Mouse (Mus musculus) forebrain, embryonic 13.5 days (tissue): ENCODE measurements around the gene Plpp3. TPM values are rescaled to one million over a fixed set of nuclear protein-coding genes. Genes with fewer than 3 reads are reported as not detected.

Source experiments
- ATAC-seq: fragments of 200-750 bp; cut with Nextera tagmentation; 2 replicates; pipeline ENCODE4 v1.8.0; 2017
- H3K27ac ChIP-seq: fragments of 300-500 bp; sonication (generic); 2 replicates; pipeline ENCODE4 v1.5.1; 2015; ENCODE audit warnings: inconsistent platforms, mild to moderate bottlenecking, moderate library complexity
- H3K27me3 ChIP-seq: fragments of 300-500 bp; sonication (generic); 2 replicates; pipeline ENCODE4 v1.6.1; 2015; ENCODE audit warnings: mild to moderate bottlenecking, inconsistent platforms
- H3K36me3 ChIP-seq: fragments of 300-500 bp; sonication (generic); 2 replicates; pipeline ENCODE4 v1.6.1; 2015; ENCODE audit warnings: mild to moderate bottlenecking, inconsistent platforms; ENCODE audit not compliant: poor library complexity, severe bottlenecking
- H3K4me1 ChIP-seq: fragments of 300-500 bp; sonication (generic); 2 replicates; pipeline ENCODE4 v1.6.1; 2015; ENCODE audit warnings: inconsistent platforms
- H3K4me2 ChIP-seq: fragments of 300-500 bp; sonication (generic); 2 replicates; pipeline ENCODE4 v1.6.1; 2015; ENCODE audit warnings: inconsistent platforms, mild to moderate bottlenecking, moderate library complexity
- H3K4me3 ChIP-seq: fragments of 300-500 bp; sonication (generic); 2 replicates; pipeline ENCODE4 v1.5.1; 2015; ENCODE audit warnings: mild to moderate bottlenecking, inconsistent platforms
- H3K9ac ChIP-seq: fragments of 300-500 bp; sonication (generic); 2 replicates; pipeline ENCODE4 v1.6.1; 2015; ENCODE audit warnings: mild to moderate bottlenecking, inconsistent platforms
- H3K9me3 ChIP-seq: fragments of 300-500 bp; sonication (generic); replicated peaks from 2 replicates; pipeline ENCODE4 v1.6.1; 2016; ENCODE audit warnings: inconsistent platforms
- WGBS: fragments of 180-500 bp; shearing (Covaris S2); methylation state at CpG from one replicate; pipeline ENCODE4 v1.1.7; 2015; 5-methylcytosine and 5-hydroxymethylcytosine counted together
- polyA plus RNA-seq: library from polyadenylated mRNA; unstranded; fragments of >200 nt; fragmentation: Nextera tagmentation; extraction: Ambion mirVana; gene quantifications from 2 replicates; pipeline ENCODE4 v1.2.1, GENCODE M21; 2015

Gene Plpp3
- polyA plus RNA-seq, 1 experiment from 2014 or later: 87.9 TPM

- 85% methylated on average over 6 of the region's 6 CpGs for WGBS
Measured at GRCm38 (mm10) chr4:105226351-105226750, 69.2 kb downstream of the Plpp3 start.

GRCm38 (mm10) chr4:105230127-105230526, 73.0 kb downstream of the Plpp3 start:
- WGBS: 92% methylated on average over 8 of the region's 8 CpGs
- Histone ChIP-seq H3K27ac (no peak overlapping the region), H3K36me3 (peaks cover 75% of the 10 kb centered on the region), H3K4me1 (no peaks in the 10 kb centered on the region), H3K4me3 (no peak overlapping the region), H3K27me3 (no peaks in the 10 kb centered on the region), H3K9me3 (no peaks in the 10 kb centered on the region), H3K9ac (no peak overlapping the region), H3K4me2 (no peak overlapping the region)
- ATAC-seq: no peak

More at GRCm38 (mm10) chr4:105226351-105226750, 69.2 kb downstream of the Plpp3 start:
- peaks cover 90% of the 10 kb centered on the region for H3K36me3 ChIP-seq
- ATAC-seq: no peak
- no peak overlapping the region for H3K27ac ChIP-seq
- H3K4me3 ChIP-seq: no peak overlapping the region
- no peak overlapping the region for H3K4me2 ChIP-seq
- no peaks in the 10 kb centered on the region for H3K9me3 ChIP-seq
- no peaks in the 10 kb centered on the region for H3K4me1 ChIP-seq
- no peak overlapping the region for H3K9ac ChIP-seq
- no peaks in the 10 kb centered on the region for H3K27me3 ChIP-seq

- Histone ChIP-seq H3K4me2 (no peak overlapping the region), H3K9ac (no peak overlapping the region), H3K27ac (no peak overlapping the region), H3K4me1 (peaks cover 7% of the 10 kb centered on the region), H3K9me3 (no peaks in the 10 kb centered on the region), H3K4me3 (no peak overlapping the region), H3K27me3 (no peaks in the 10 kb centered on the region), H3K36me3 (no peaks in the 10 kb centered on the region)
- no peak for ATAC-seq
- 23% methylated on average over 7 of the region's 7 CpGs for WGBS
Measured at GRCm38 (mm10) chr4:105240233-105240632, 83.1 kb downstream of the Plpp3 start.

GRCm38 (mm10) chr4:105244931-105245330, 87.8 kb downstream of the Plpp3 start:
- H3K27ac ChIP-seq: no peak overlapping the region
- 72% methylated on average over 10 of the region's 10 CpGs for WGBS
- peak overlapping the region; percentile 57 for H3K4me2 ChIP-seq
- no peaks in the 10 kb centered on the region for H3K27me3 ChIP-seq
- ATAC-seq: no peak
- 0 out of 2 replicates have a peak overlapping the region, but pooled peaks have one; percentile 66 for H3K9ac ChIP-seq
- H3K9me3 ChIP-seq: no peaks in the 10 kb centered on the region
- H3K4me1 ChIP-seq: peaks cover 19% of the 10 kb centered on the region
- no peaks in the 10 kb centered on the region for H3K36me3 ChIP-seq
- no peak overlapping the region for H3K4me3 ChIP-seq

- WGBS: under 1% methylated on average over 18 of the region's 18 CpGs
- Histone ChIP-seq H3K27ac (peak overlapping the region; percentile 77), H3K4me2 (peak overlapping the region; percentile 57), H3K4me3 (peak overlapping the region; percentile 23), H3K9me3 (no peaks in the 10 kb centered on the region), H3K9ac (peak overlapping the region; percentile 66), H3K4me1 (peaks cover 15% of the 10 kb centered on the region), H3K36me3 (no peaks in the 10 kb centered on the region), H3K27me3 (no peaks in the 10 kb centered on the region)
- peak; percentile 94 for ATAC-seq
Measured at GRCm38 (mm10) chr4:105245479-105245944, 88.4 kb downstream of the Plpp3 start.

- Histone ChIP-seq H3K27me3 (no peaks in the 10 kb centered on the region), H3K4me1 (peaks cover 15% of the 10 kb centered on the region), H3K27ac (no peak overlapping the region), H3K9ac (no peak overlapping the region), H3K4me3 (no peak overlapping the region), H3K4me2 (no peak overlapping the region), H3K36me3 (no peaks in the 10 kb centered on the region), H3K9me3 (no peaks in the 10 kb centered on the region)
- no peak for ATAC-seq
- 74% methylated on average over 7 of the region's 7 CpGs for WGBS
Measured at GRCm38 (mm10) chr4:105246331-105246730, 89.2 kb downstream of the Plpp3 start.

- H3K9ac ChIP-seq: no peak overlapping the region
- no peak for ATAC-seq
- H3K4me1 ChIP-seq: peaks cover 15% of the 10 kb centered on the region
- no peak overlapping the region for H3K27ac ChIP-seq
- no peaks in the 10 kb centered on the region for H3K36me3 ChIP-seq
- H3K4me3 ChIP-seq: no peak overlapping the region
- H3K4me2 ChIP-seq: no peak overlapping the region
- WGBS: 68% methylated on average over 1 of the region's 1 CpGs
- no peaks in the 10 kb centered on the region for H3K9me3 ChIP-seq
- no peaks in the 10 kb centered on the region for H3K27me3 ChIP-seq
Measured at GRCm38 (mm10) chr4:105248161-105248560, 91.0 kb downstream of the Plpp3 start.

GRCm38 (mm10) chr4:105249283-105249682, 92.1 kb downstream of the Plpp3 start:
- no peak for ATAC-seq
- H3K27ac ChIP-seq: no peak overlapping the region
- H3K4me1 ChIP-seq: peaks cover 15% of the 10 kb centered on the region
- no peak overlapping the region for H3K9ac ChIP-seq
- H3K27me3 ChIP-seq: no peaks in the 10 kb centered on the region
- WGBS: 54% methylated on average over 4 of the region's 4 CpGs
- no peaks in the 10 kb centered on the region for H3K9me3 ChIP-seq
- H3K4me3 ChIP-seq: no peak overlapping the region
- no peak overlapping the region for H3K4me2 ChIP-seq
- H3K36me3 ChIP-seq: no peaks in the 10 kb centered on the region

GRCm38 (mm10) chr4:105250946-105251345, 93.8 kb downstream of the Plpp3 start:
- Histone ChIP-seq H3K4me1 (peaks cover 5% of the 10 kb centered on the region; the same call in 1 of the 2 replicates), H3K4me2 (no peak overlapping the region), H3K27ac (no peak overlapping the region), H3K9ac (no peak overlapping the region), H3K4me3 (no peak overlapping the region), H3K27me3 (no peaks in the 10 kb centered on the region), H3K9me3 (no peaks in the 10 kb centered on the region), H3K36me3 (no peaks in the 10 kb centered on the region)
- WGBS: 77% methylated on average over 3 of the region's 3 CpGs
- no peak for ATAC-seq

- WGBS: 76% methylated on average over 3 of the region's 3 CpGs
- H3K36me3 ChIP-seq: no peaks in the 10 kb centered on the region
- no peak overlapping the region for H3K4me3 ChIP-seq
- no peaks in the 10 kb centered on the region for H3K4me1 ChIP-seq
- no peak overlapping the region for H3K27ac ChIP-seq
- no peak overlapping the region for H3K9ac ChIP-seq
- H3K9me3 ChIP-seq: no peaks in the 10 kb centered on the region
- H3K27me3 ChIP-seq: no peaks in the 10 kb centered on the region
- no peak overlapping the region for H3K4me2 ChIP-seq
- no peak for ATAC-seq
Measured at GRCm38 (mm10) chr4:105252044-105252443, 94.9 kb downstream of the Plpp3 start.

- Histone ChIP-seq H3K9ac (no peak overlapping the region), H3K4me1 (no peaks in the 10 kb centered on the region), H3K4me3 (no peak overlapping the region), H3K27ac (no peak overlapping the region), H3K36me3 (no peaks in the 10 kb centered on the region), H3K9me3 (no peaks in the 10 kb centered on the region), H3K4me2 (no peak overlapping the region), H3K27me3 (no peaks in the 10 kb centered on the region)
- 87% methylated on average over 5 of the region's 5 CpGs for WGBS
- ATAC-seq: no peak
Measured at GRCm38 (mm10) chr4:105252571-105253200, 95.5 kb downstream of the Plpp3 start.

GRCm38 (mm10) chr4:105253453-105254341, 96.5 kb downstream of the Plpp3 start:
- H3K9me3 ChIP-seq: no peaks in the 10 kb centered on the region

More at GRCm38 (mm10) chr4:105253453-105254341, 96.5 kb downstream of the Plpp3 start:
- H3K4me2 ChIP-seq: no peak overlapping the region
- H3K4me3 ChIP-seq: no peak overlapping the region
- no peaks in the 10 kb centered on the region for H3K4me1 ChIP-seq
- no peak for ATAC-seq
- no peak overlapping the region for H3K27ac ChIP-seq
- 81% methylated on average over 6 of the region's 6 CpGs for WGBS
- no peak overlapping the region for H3K9ac ChIP-seq
- H3K27me3 ChIP-seq: no peaks in the 10 kb centered on the region
- no peaks in the 10 kb centered on the region for H3K36me3 ChIP-seq
